12 mouse cellular contexts compared by ENCODE assay signal in genomic region chr7:64840946-64841659, GRCm38 (mm10). TPM values are rescaled to one million over a fixed set of nuclear protein-coding genes. Genes with fewer than 3 reads are reported as not detected.
DNase-seq lines count a peak whose midpoint lies in the region; ATAC-seq and TF ChIP-seq lines count a peak whose summit lies in the region.
"Had no signal": no experiment of that assay in that cellular context is flagged by ENCODE, and none has a peak within 500 bp of the region (broad histone marks: within the 10 kb centered on the region; RNA-seq: fewer than 3 reads in every experiment).

No protein-coding gene starts in this region.

- in situ Hi-C loops in CH12.LX (cut with MboI; ENCODE audit: low pct_ligation_motif_present, low pct_unique_long_range_greater_than_20kb, low sequenced_read_pairs): no loop called here

- no peak overlapping the region for H3K4me3 ChIP-seq in CH12.LX (replicated peaks in 1 of 3; ENCODE audit: low read depth in 2 of 3, low read length in 2 of 3, poor library complexity in 1 of 3)
- no peak overlapping the region for H3K4me3 ChIP-seq in forebrain, embryonic 15.5 days
- H3K4me3 ChIP-seq in midbrain, embryonic 11.5 days (ENCODE audit: low read depth, low read length): no peak overlapping the region

- H3K36me3 ChIP-seq in CH12.LX (replicated peaks in 1 of 2; ENCODE audit: control insufficient read depth in 1 of 2, insufficient read depth in 1 of 2, low read length in 1 of 2): no peaks in the 10 kb centered on the region
- H3K36me3 ChIP-seq in forebrain, embryonic 15.5 days: no peaks in the 10 kb centered on the region
- no peaks in the 10 kb centered on the region for H3K36me3 ChIP-seq in midbrain, embryonic 11.5 days (ENCODE audit: control insufficient read depth, insufficient read depth, low read length)
- H3K36me3 ChIP-seq: stomach, embryonic 15.5 days had no signal

- H3K27me3 ChIP-seq in CH12.LX (replicated peaks): no peaks in the 10 kb centered on the region
- H3K27me3 ChIP-seq in forebrain, embryonic 15.5 days: no peaks in the 10 kb centered on the region
- no peaks in the 10 kb centered on the region for H3K27me3 ChIP-seq in midbrain, embryonic 11.5 days (ENCODE audit: control insufficient read depth, insufficient read depth, low read length)
- H3K27me3 ChIP-seq: stomach, embryonic 15.5 days had no signal

- dilution Hi-C loops in CH12.LX (cut with MboI; ENCODE audit: extremely low pct_ligation_motif_present, extremely low pct_unique_long_range_greater_than_20kb, low sequenced_read_pairs): no loop called here

- 0 out of 4 replicates have a peak, but pooled peaks of 1 of the 2 experiments have one; percentile 0 for TF ChIP-seq CTCF in CH12.LX (conservative IDR thresholded peaks at IDR 0.05 in 1 of 2, IDR thresholded peaks at IDR 0.05 in 1 of 2; ENCODE audit: low read depth in 2 of 2, low read length in 2 of 2)
- no peak for TF ChIP-seq CTCF in brain, embryonic 14.5 days (IDR thresholded peaks at IDR 0.05; ENCODE audit: borderline replicate concordance, extremely low read depth, insufficient read depth, insufficient read length)

- no peak for DNase-seq in CH12.LX (ENCODE audit: extremely low read depth)
- DNase-seq in brain, embryonic 14.5 days (ENCODE audit: low read depth): peak; percentile 82
- peak; percentile 90 for DNase-seq in midbrain, embryonic 11.5 days (ENCODE audit: low spot score, missing footprints)
- no peak for DNase-seq in thymus, postnatal 36 days
- no peak for DNase-seq in cerebellum, postnatal 4 days (ENCODE audit: low spot score in 2 of 2)
- DNase-seq in gastrocnemius, postnatal 14 days: no peak
- DNase-seq: lung, adult 2 months had no signal

- H3K9me3 ChIP-seq in CH12.LX (replicated peaks; ENCODE audit: low read length): no peaks in the 10 kb centered on the region
- H3K9me3 ChIP-seq in forebrain, embryonic 15.5 days: no peaks in the 10 kb centered on the region
- H3K9me3 ChIP-seq in midbrain, embryonic 11.5 days (ENCODE audit: control insufficient read depth, low read length): no peaks in the 10 kb centered on the region
- H3K9me3 ChIP-seq: stomach, embryonic 15.5 days had no signal

- TF ChIP-seq POLR2A in CH12.LX (IDR thresholded peaks at IDR 0.05; ENCODE audit: low read depth, low read length): no peak
- no peak for TF ChIP-seq POLR2A in brain, embryonic 14.5 days (IDR thresholded peaks at IDR 0.05; ENCODE audit: borderline replicate concordance, extremely low read depth, insufficient read depth, insufficient read length, poor library complexity, severe bottlenecking)

- H3K9ac ChIP-seq in CH12.LX (ENCODE audit: insufficient read depth, low read depth): no peak overlapping the region
- H3K9ac ChIP-seq in forebrain, embryonic 15.5 days (replicated peaks): no peak overlapping the region
- no peak overlapping the region for H3K9ac ChIP-seq in midbrain, embryonic 11.5 days (ENCODE audit: low read length)
- H3K9ac ChIP-seq: stomach, embryonic 15.5 days had no signal

- 0 out of 2 replicates have a peak, but pooled peaks have one; percentile 27 for TF ChIP-seq EP300 in CH12.LX (IDR thresholded peaks at IDR 0.05; ENCODE audit: low read length)

- peak; percentile 53 for ATAC-seq in forebrain, embryonic 15.5 days (replicated peaks)
- ATAC-seq in midbrain, embryonic 11.5 days (ENCODE audit: low FRiP score): peak; percentile 83
- ATAC-seq in cerebellum, adult (ENCODE audit: insufficient number of reproducible peaks, low FRiP score, low TSS enrichment): no peak
- ATAC-seq: CD4-positive, CD25-positive, alpha-beta regulatory T cell, adult 4 months had no signal

- H3K27ac ChIP-seq in CH12.LX (ENCODE audit: insufficient read depth, low read depth): no peak overlapping the region
- H3K27ac ChIP-seq in forebrain, embryonic 15.5 days (replicated peaks): no peak overlapping the region
- peak overlapping the region; percentile 3 for H3K27ac ChIP-seq in midbrain, embryonic 11.5 days (ENCODE audit: low read depth, low read length)
- H3K27ac ChIP-seq: kidney, postnatal 0 days; stomach, embryonic 15.5 days had no signal

- no peak for TF ChIP-seq RAD21 in CH12.LX (IDR thresholded peaks at IDR 0.05; ENCODE audit: low read depth, low read length)

- WGBS in forebrain, embryonic 15.5 days: 37% methylated on average over 10 of the region's 10 CpGs
- WGBS in midbrain, embryonic 11.5 days: 32% methylated on average over 10 of the region's 10 CpGs

- H3K4me1 ChIP-seq in CH12.LX (ENCODE audit: control insufficient read depth in 1 of 2, insufficient read depth in 2 of 2): peaks cover 0 to 49% of the 10 kb centered on the region in 2 experiments; a peak in 3 of 4 replicates
- peaks cover 21% of the 10 kb centered on the region for H3K4me1 ChIP-seq in forebrain, embryonic 15.5 days
- H3K4me1 ChIP-seq in midbrain, embryonic 11.5 days (ENCODE audit: control insufficient read depth, insufficient read depth, low read length): peaks cover 7% of the 10 kb centered on the region; the same call in 1 of the 2 replicates

- peak overlapping the region; percentile 11; the same call in 1 of the 2 replicates for H3K4me2 ChIP-seq in CH12.LX (ENCODE audit: insufficient read depth, low read depth, poor library complexity, severe bottlenecking)
- H3K4me2 ChIP-seq in forebrain, embryonic 15.5 days (replicated peaks): no peak overlapping the region
- no peak overlapping the region for H3K4me2 ChIP-seq in midbrain, embryonic 11.5 days

- no peaks in the 10 kb centered on the region for H3K79me2 ChIP-seq in CH12.LX (replicated peaks; ENCODE audit: control insufficient read depth, extremely low read depth, insufficient read depth, poor library complexity, severe bottlenecking)

- intact Hi-C loops in gastrocnemius, postnatal 14 days (cut with DNase I; ENCODE audit: low total_unique reads): no loop called here

TF ChIP-seq in CH12.LX, 34 proteins besides CTCF, POLR2A, EP300 and RAD21:
- TF ChIP-seq MAFK (IDR thresholded peaks at IDR 0.05; ENCODE audit: insufficient replicate concordance, low read length) (no peak), TCF12 (IDR thresholded peaks at IDR 0.05; ENCODE audit: low read depth, low read length) (0 out of 2 replicates have a peak, but pooled peaks have one; percentile 32), MEF2A (IDR thresholded peaks at IDR 0.05; ENCODE audit: borderline replicate concordance, low read depth, low read length) (no peak), ETS1 (conservative IDR thresholded peaks at IDR 0.05; ENCODE audit: low read depth, low read length) (0 out of 2 replicates have a peak, but pooled peaks have one; percentile 23)
TF ChIP-seq in CH12.LX: peak in this region for 2.

RNA-seq across cellular contexts. Expression of gene Nsmce3, which starts 31.7 kb away (rescaled TPM):
- 7.7 and 8.1 TPM in 2 replicates for total RNA-seq in CH12.LX (2012; rRNA removed)
- 9.0 and 9.1 TPM in 2 replicates for total RNA-seq in CH12.LX (2014; rRNA removed)
- 5.8 and 6.4 TPM in 2 replicates for polyA plus RNA-seq in CH12.LX (2012; ENCODE audit: insufficient read length, low read depth)
- polyA plus RNA-seq in brain, embryonic 14.5 days (2012; rRNA removed): 8.4 TPM in 2 replicates
- 9.6 and 10.0 TPM in 2 replicates for polyA plus RNA-seq in forebrain, embryonic 15.5 days (2015; fragmentation: Nextera tagmentation; extraction: Ambion mirVana)
- polyA plus RNA-seq in midbrain, embryonic 11.5 days (2014; fragmentation: Nextera tagmentation; extraction: Ambion mirVana): 13.1 and 13.3 TPM in 2 replicates
- total RNA-seq in gastrocnemius, postnatal 14 days (2021): 1 to 10 TPM; 3.1 to 3.5 TPM

Comparison
In these comparisons a context has a peak if more than half of its experiments do, and no peak if none do; other contexts are left out.
1. DNase-seq: peak in brain, embryonic 14.5 days (single experiment) and midbrain, embryonic 11.5 days (single experiment); none in CH12.LX (single experiment), thymus, postnatal 36 days (0 of 2), cerebellum, postnatal 4 days (0 of 2) and gastrocnemius, postnatal 14 days (single experiment).